Mouse (Mus musculus) ES-E14 (cell line): ENCODE results near the gene Vmn1r228. TPM values are rescaled to one million over a fixed set of nuclear protein-coding genes. Genes with fewer than 3 reads are reported as not detected.

ENCODE experiments used
- DNase-seq: peaks from one replicate; pipeline ENCODE4 v3.0.0-alpha.2; 2013; ENCODE audit warnings: low read depth, low spot score
- H3K27ac ChIP-seq: 2 replicates; pipeline ENCODE4 v1.5.1; 2012; ENCODE audit warnings: low read depth, mild to moderate bottlenecking, low read length, moderate library complexity, mixed read lengths; ENCODE audit not compliant: poor library complexity, insufficient read depth, severe bottlenecking
- H3K36me3 ChIP-seq: 2 replicates; pipeline ENCODE4 v1.6.1; 2012; ENCODE audit warnings: mild to moderate bottlenecking, low read length, moderate library complexity, mixed read lengths; ENCODE audit not compliant: control insufficient read depth, poor library complexity, insufficient read depth, severe bottlenecking
- H3K4me1 ChIP-seq, 2 experiments: fragments of 150-350 bp in 1 of 2; sonication (generic) in 1 of 2; 2 replicates each; pipeline ENCODE4 v1.6.1; 2012; ENCODE audit warnings: low read length in 2 of 2, mild to moderate bottlenecking in 1 of 2, mixed read lengths in 1 of 2; ENCODE audit not compliant: control insufficient read depth in 2 of 2, insufficient read depth in 2 of 2, poor library complexity in 1 of 2
- H3K4me3 ChIP-seq, 2 experiments: fragments of 150-350 bp in 1 of 2; sonication (generic) in 1 of 2; 2 replicates each; pipeline ENCODE4 v1.5.1; 2012; ENCODE audit warnings: low read length in 2 of 2, low read depth in 1 of 2, mild to moderate bottlenecking in 1 of 2, mixed read lengths in 1 of 2; ENCODE audit not compliant: insufficient read depth in 1 of 2, poor library complexity in 1 of 2, severe bottlenecking in 1 of 2
- H3K9ac ChIP-seq: 2 replicates; pipeline ENCODE4 v1.6.1; 2012; ENCODE audit warnings: low read depth, mild to moderate bottlenecking, low read length, mixed read lengths; ENCODE audit not compliant: poor library complexity, insufficient read depth, severe bottlenecking
- H3K9me3 ChIP-seq: fragments of 150-350 bp; sonication (generic); 2 replicates; pipeline ENCODE4 v1.6.1; 2012; ENCODE audit warnings: low read depth, mild to moderate bottlenecking, low read length; ENCODE audit not compliant: control insufficient read depth, insufficient read depth
- CHD2 ChIP-seq: IDR thresholded peaks from 2 replicates; pipeline ENCODE4 v1.6.1; 2014; ENCODE audit warnings: mild to moderate bottlenecking, low read depth, low read length, inconsistent platforms
- HCFC1 ChIP-seq: IDR thresholded peaks from 2 replicates; pipeline ENCODE4 v1.6.1; 2012; ENCODE audit warnings: low read length, inconsistent platforms, borderline replicate concordance; ENCODE audit not compliant: insufficient read depth
- MAFK ChIP-seq: IDR thresholded peaks from 2 replicates; pipeline ENCODE4 v1.6.1; 2014; ENCODE audit warnings: mild to moderate bottlenecking, low read depth, low read length, inconsistent platforms; ENCODE audit not compliant: insufficient read depth
- ZC3H11A ChIP-seq: IDR thresholded peaks from 2 replicates; pipeline ENCODE4 v1.6.1; 2012; ENCODE audit warnings: low read depth, mild to moderate bottlenecking, inconsistent platforms, low read length, borderline replicate concordance
- ZNF384 ChIP-seq: IDR thresholded peaks from 2 replicates; pipeline ENCODE4 v1.6.1; 2012; ENCODE audit warnings: low read depth, low read length, inconsistent platforms
- in situ Hi-C, 2 experiments: fragments of 600-800 bp; cut with MboI; formaldehyde crosslinking; loops; one replicate each; pipeline ENCODE4 v1.15.1; 2025; ENCODE audit warnings: low sequenced_read_pairs in 2 of 2, inconsistent platforms in 1 of 2; ENCODE audit not compliant: unreplicated experiment in 2 of 2
- total RNA-seq: library from RNA; depleted of rRNA; stranded (reverse); fragments of 300-350 nt; gene quantifications from 2 replicates; pipeline ENCODE4 v1.2.3, GENCODE M21; 2012; rRNA removed

The Vmn1r228 gene
- not detected in 2 replicates for total RNA-seq

DNA sequence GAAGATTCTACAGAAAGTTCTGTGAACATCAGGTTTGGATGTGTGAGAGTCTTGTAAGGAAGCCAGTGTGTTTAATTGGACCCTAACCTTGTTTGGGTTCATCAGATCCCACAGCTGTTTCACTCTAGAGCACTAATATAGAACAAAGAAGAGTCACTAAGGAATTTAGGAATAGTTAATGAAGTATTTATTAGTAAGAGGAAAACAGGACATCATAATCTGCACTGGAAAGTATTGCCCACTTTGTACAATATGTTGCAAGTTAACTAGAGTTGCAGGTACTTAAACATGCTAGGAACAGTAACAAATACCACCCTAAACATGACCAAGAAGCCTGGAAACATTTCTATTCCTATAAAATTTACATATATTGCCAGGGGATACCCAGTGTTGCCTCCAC lies at the start of gene Vmn1r228:
Gene Vmn1r228, minus strand, starts transcription at position 101 of the 400 bp plus-strand sequence.
- no peak within 1 kb of the TSS for H3K4me3 ChIP-seq
- H3K9me3 ChIP-seq: no peaks in the 10 kb centered on the region
- in situ Hi-C loops: no loop called here
- H3K36me3 ChIP-seq: no peaks in the 10 kb centered on the region
- no peak within 1 kb of the TSS for H3K27ac ChIP-seq
- no peak within 1 kb of the TSS for H3K9ac ChIP-seq
- DNase-seq: no peak
- H3K4me1 ChIP-seq: no peaks in the 10 kb centered on the region
- TF ChIP-seq ZNF384 (no peak), ZC3H11A (no peak), HCFC1 (no peak), CHD2 (no peak), MAFK (no peak)

GRCm38 (mm10) chr17:20811255-20811654 lies 25.3 kb upstream of the Vmn1r228 start, which contains the start of gene Vmn1r229:
Vmn1r229 (plus strand) TSS chr17:20811555.
- H3K9ac ChIP-seq: no peak within 1 kb of the TSS
- no peak within 1 kb of the TSS for H3K4me3 ChIP-seq
- no peak within 1 kb of the TSS for H3K27ac ChIP-seq
- in situ Hi-C loops: no loop called here
- TF ChIP-seq MAFK (no peak), CHD2 (no peak), ZC3H11A (no peak), HCFC1 (no peak), ZNF384 (no peak)
- no peaks in the 10 kb centered on the region for H3K36me3 ChIP-seq
- H3K9me3 ChIP-seq: no peaks in the 10 kb centered on the region
- DNase-seq: no peak
- H3K4me1 ChIP-seq: no peaks in the 10 kb centered on the region

DNA sequence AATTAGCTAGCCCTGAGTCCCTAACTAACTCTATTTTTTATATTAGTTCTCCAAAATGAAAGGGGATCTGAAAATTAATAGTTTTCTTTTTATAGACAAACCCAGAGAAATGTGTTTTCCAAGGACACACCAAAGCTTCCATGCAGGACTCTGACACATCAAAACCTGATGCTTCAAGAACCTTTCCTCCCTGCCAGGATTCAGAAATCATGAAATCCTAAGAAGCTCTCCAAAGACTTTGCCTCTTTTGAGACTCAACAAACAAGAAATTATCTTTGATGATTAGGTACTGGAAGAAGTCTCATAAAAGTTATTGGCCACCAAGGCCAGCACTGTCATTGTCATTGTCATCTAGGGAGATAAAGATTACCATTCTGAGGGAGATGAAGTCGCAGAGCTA lies 56.4 kb downstream of the Vmn1r228 start, which contains the start of gene Vmn1r227:
Gene Vmn1r227, plus strand, starts transcription at position 301 of the 400 bp plus-strand sequence.
- no peak within 1 kb of the TSS for H3K27ac ChIP-seq
- TF ChIP-seq ZC3H11A (no peak), HCFC1 (no peak), CHD2 (no peak), MAFK (no peak), ZNF384 (no peak)
- DNase-seq: no peak
- H3K9me3 ChIP-seq: no peaks in the 10 kb centered on the region
- no peaks in the 10 kb centered on the region for H3K36me3 ChIP-seq
- no peaks in the 10 kb centered on the region for H3K4me1 ChIP-seq
- in situ Hi-C loops: no loop called here
- H3K4me3 ChIP-seq: no peak within 1 kb of the TSS
- no peak within 1 kb of the TSS for H3K9ac ChIP-seq

Other genes starting within 250 kb of the Vmn1r228 start
- gene Vmn2r109, start 221.4 kb downstream of the Vmn1r228 start, total RNA-seq: not detected in 2 replicates
- gene Vmn2r110, start 189.7 kb downstream of the Vmn1r228 start, total RNA-seq: not detected in 2 replicates
- not detected in 2 replicates for gene Fpr-rs3, start 161.3 kb downstream of the Vmn1r228 start, total RNA-seq
- not detected in 2 replicates for gene Vmn1r226, start 103.3 kb downstream of the Vmn1r228 start, total RNA-seq
- gene Vmn1r227, start 56.3 kb downstream of the Vmn1r228 start, total RNA-seq: 0.16 and 0.22 TPM in 2 replicates
- gene Vmn1r229, start 25.4 kb upstream of the Vmn1r228 start, total RNA-seq: not detected in 2 replicates
- not detected in 2 replicates for gene Vmn1r230, start 54.3 kb upstream of the Vmn1r228 start, total RNA-seq
- not detected in 2 replicates for gene Vmn1r231, start 118.9 kb upstream of the Vmn1r228 start, total RNA-seq
- not detected in 2 replicates for gene Vmn1r232, start 133.6 kb upstream of the Vmn1r228 start, total RNA-seq
- gene Ppp2r1a, start 159.2 kb upstream of the Vmn1r228 start, total RNA-seq: 144 and 179 TPM in 2 replicates
- gene Vmn1r233, start 210.3 kb upstream of the Vmn1r228 start, total RNA-seq: not detected in 2 replicates
- 18.0 and 19.8 TPM in 2 replicates for gene Zfp160, start 222.7 kb upstream of the Vmn1r228 start, total RNA-seq